Mouse (Mus musculus): ENCODE data around the gene Timm8b.
A peak's percentile ranks its signal among the peaks of the same experiment; 100 is the strongest.

Gene Timm8b

DNA sequence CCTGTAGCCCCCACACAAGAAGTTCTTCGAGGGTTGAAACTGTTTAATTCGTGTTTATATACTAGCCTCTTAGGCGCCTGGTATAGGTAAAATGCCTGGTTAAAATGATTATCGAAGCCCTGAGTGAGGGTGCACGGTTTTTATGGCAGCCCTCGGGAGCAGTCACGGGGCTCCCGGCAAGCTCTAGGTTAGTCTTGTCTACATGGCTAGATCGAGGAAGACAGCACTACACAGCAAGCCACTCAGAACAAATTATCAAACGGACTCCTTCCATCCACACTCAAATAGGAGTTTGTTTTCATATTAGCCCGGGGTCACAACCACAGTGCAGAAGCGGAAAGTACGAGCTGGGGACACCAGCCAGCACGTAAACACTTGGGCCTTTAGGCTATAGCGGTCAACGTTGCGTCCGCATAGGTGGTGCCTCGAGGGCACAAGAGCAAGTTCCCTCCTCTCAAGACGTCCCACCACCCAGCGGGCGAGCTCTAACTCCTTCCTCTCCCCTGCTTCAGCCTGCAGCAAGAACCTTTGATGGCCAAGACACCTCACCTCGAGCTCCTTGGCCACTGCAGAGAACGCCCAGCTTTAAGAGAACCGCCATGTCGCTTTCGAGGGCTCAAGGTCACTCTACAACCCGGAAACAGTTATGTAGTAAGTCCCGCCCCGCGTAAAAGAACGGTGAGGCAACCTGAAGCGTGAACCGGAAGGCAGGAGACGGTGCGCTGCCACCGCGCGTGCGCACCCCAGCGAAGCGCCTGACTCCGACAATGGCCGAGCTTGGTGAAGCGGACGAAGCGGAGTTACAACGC, at the start of gene Timm8b, which contains the start of gene Sdhd:
TSS of gene Timm8b (plus strand) at position 722 of the 809 bp plus-strand sequence.
TSS of gene Sdhd (minus strand) at position 624 of the 809 bp plus-strand sequence.
- DNase-seq (ENCODE audit: low spot score) = peak; percentile 93

DNA sequence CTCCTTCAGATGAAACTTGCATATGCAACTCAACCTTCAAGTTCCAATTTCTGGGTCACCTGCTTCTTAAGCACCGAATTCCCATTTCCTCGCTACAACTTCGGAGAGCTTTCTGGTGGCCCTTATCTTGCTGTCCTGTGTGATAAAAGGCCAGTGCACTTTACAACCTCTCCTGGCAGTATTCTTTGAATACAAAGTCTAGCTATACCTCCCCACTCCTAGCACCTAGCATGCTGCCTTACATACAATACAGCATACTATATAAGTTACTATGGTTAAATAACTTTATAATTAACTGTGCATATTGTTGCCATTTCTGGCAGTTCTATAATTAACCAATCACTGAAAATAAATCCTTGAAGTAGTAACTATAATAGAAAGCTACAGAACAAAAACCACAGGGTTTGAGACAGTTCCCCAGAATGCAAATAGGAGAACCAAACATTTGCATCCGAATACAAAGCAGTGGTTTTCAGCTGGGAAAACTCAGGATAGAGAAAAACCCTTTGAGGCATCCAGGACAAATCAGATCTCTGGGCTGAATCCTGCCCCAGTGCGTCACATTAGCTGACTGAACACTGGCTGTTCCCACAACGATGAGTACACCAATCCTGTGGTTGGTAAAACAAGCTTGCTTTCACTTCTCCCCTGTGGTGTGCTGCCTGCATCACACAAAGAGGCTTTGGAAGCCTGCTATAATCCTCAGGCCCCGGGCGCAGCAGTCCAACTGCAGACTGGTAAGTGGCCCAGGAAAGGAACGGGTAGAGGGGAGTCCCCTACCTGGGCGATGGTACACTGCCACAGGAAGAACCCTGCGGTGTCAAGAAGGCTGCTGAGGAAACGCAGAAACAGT, 49.2 kb upstream of the Timm8b start, which contains the start of gene Il18:
TSS of gene Il18 (plus strand) at position 587 of the 853 bp plus-strand sequence.
- peak; percentile 11 for DNase-seq (ENCODE audit: low spot score)

GRCm38 (mm10) chr9:50555094-50555446, 48.6 kb upstream of the Timm8b start, which contains the start of gene Bco2:
TSS of gene Bco2 (minus strand) at chr9:50555181.
- no peak for DNase-seq (ENCODE audit: low spot score)

DNA sequence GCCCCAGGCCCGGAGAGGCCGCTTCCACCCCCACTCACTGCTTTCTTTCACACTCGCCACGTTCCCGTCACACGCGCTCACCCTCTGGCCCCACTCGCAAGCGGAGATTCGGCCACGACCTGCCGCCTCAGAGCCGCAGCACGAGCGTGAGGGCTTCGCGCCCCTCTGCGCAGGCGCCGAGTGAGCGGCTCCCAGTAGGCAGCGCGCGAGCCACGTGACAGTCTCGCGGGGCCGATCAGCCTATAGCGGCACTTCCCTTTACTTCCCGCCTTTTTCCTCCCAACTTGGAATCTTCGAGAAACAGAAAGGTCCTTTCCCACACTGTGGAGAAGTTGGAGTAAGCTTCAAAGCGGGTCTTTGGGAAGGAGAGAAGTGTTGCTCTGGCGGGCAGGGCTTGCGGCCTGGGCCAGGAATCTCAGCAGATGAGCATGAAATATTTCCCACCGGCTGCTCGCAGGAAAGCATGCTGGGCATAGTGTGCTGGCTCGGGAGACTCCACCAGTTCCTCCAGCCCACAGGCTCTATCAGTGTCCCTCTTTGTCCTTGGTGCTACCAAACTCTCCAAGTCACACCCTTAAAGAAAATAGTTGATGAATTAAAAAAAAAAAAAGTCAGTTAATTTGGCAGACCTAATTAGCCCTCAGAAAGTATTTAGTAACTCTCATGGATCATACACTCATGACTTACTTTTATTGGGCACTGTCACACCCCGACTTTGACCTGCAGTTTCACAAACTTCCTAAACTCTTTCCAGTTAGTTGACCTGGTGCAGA, 42.4 kb upstream of the Timm8b start, which contains the start of gene Tex12:
TSS of gene Tex12 (minus strand) at position 181 of the 773 bp plus-strand sequence.
- DNase-seq (ENCODE audit: low spot score) = no peak

GRCm38 (mm10) chr9:50561918-50562360, 41.8 kb upstream of the Timm8b start:
- no peak for DNase-seq (ENCODE audit: low spot score)

DNA sequence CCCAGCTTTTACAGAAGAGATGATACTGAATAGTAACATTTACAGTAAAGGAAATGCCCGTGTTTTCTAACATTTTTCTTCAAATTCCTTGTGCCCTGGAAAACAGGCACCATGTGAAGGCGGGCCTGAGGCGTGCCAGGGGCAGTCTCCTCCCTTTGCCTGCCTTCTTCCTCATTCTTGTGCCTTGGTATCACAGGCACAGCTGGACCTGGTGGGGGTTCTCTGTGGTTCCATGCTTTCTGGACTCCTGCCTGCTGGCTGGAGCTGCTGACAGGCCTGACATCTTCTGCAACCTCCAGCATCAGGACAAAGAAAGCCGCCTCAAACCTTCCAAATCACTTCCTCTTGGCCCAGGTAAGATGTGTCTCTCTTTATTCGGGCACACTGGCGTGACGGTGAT, 38.5 kb upstream of the Timm8b start:
- peak; percentile 40 for DNase-seq (ENCODE audit: low spot score)

- no peak for DNase-seq (ENCODE audit: low spot score)
Observed at GRCm38 (mm10) chr9:50565940-50566339, 37.8 kb upstream of the Timm8b start.

GRCm38 (mm10) chr9:50567372-50567771, 36.3 kb upstream of the Timm8b start:
- DNase-seq (ENCODE audit: low spot score) = no peak

- DNase-seq (ENCODE audit: low spot score) = no peak
Observed at GRCm38 (mm10) chr9:50567881-50568280, 35.8 kb upstream of the Timm8b start.

GRCm38 (mm10) chr9:50569599-50570525, 33.8 kb upstream of the Timm8b start:
- peak; percentile 34 for DNase-seq (ENCODE audit: low spot score)

DNA sequence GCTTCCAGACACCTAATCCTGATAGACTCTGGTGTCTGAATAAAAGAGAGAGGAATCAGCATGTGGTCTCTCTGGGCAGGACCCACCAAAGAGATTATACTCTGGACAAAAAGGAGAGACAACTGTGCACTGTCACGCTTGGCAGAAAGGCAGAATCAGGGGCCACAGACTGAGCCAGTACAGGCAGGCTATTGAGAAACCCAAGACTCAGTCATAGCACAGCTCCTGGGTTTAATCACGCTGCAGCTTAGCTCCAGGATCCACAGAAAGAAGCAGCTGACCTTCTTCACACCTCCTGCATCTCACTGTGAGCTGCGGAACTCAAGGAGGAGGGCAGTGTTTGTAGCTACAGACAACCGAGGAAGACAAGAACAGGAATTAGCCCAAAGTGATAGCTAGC, 23.3 kb upstream of the Timm8b start:
- DNase-seq (ENCODE audit: low spot score) = no peak

GRCm38 (mm10) chr9:50585145-50585818, 18.4 kb upstream of the Timm8b start:
- DNase-seq (ENCODE audit: low spot score) = no peak

GRCm38 (mm10) chr9:50586955-50587354, 16.8 kb upstream of the Timm8b start:
- no peak for DNase-seq (ENCODE audit: low spot score)

GRCm38 (mm10) chr9:50590856-50591518, 12.7 kb upstream of the Timm8b start:
- no peak for DNase-seq (ENCODE audit: low spot score)

DNA sequence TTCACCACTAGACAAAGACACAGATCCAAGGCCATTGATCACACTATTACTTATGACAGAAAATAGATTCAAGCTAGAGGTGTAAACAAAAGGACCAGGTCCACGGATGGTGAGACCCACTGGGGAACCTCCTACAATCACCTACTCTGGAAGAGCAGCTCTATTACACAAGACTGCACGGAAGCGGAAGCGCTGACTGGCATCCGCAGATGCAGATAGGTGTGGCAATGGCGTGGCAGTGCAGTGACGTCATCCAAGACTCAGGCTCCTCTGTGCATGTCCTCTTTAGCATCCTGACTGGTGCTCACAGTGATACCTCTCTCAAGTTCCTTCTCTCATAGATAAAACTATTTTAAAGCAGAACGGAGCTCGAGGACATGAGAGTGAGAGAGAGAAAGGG, 10.8 kb upstream of the Timm8b start:
- no peak for DNase-seq (ENCODE audit: low spot score)

DNA sequence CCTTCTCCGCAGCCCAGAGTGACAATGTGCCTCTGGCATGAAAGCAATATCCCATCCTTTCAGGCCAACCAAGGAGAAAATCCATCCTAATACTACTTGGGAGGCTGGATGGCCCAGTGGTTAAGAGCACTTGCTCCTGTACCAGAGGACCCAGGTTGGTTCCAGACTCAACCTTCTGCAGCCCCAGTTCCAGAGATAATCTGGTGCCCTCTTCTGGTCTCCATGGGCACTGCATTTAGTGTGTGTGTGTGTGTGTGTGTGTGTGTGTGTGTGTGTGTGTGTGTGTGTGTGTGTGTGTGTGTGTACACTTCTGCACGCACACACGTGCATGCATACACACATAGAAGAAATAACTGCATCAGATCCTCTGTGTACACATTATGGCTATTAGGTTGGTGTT, 10.2 kb upstream of the Timm8b start:
- peak; percentile 20 for DNase-seq (ENCODE audit: low spot score)

DNA sequence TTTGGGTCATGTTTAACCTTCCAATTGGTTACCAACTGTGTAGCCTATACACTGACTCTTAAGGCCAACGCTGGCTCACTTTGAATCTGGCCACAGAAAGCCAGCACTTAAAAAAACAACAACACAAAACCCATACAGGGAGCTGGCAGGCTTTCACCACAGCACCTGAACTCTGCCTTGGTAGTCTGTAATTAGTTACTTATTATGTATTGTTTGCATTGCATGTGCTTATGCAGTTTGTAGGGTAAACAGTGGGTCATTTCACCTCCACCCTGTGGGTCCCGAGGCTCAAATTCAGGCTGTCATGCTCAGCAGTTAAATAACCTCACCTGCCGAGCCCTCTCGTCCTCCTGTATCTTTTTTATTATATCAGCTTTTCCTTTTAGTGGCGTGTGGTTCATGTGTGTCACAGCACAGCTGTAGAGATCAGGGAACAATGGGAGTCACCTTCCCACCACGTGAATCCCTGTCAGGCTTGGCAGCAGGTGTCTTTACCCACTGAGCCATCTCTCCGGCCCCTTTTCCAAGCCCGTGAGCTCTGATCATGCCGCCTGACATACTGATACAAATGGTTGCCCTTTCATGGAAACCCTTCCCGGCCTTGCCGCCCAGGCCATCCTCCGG, 8.8 kb upstream of the Timm8b start:
- no peak for DNase-seq (ENCODE audit: low spot score)

DNA sequence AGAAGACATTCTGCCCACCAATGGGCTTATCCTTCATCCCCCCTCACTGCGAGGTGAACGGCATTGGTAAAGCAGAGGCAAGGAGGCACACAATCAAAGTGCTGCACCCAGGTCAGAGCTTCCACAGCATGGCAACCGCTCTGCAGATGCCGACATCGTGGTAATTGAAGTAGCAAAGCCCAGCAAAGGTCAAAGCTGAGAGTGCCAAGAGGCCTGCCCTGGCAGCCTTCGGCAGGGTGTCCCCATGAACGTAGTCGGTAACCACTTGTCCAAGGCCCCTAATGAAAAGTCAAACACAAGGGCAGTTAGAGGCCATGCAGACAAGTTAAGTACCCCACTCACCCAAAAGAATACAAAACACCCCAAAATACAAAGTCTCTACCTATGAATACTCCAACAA, 6.7 kb upstream of the Timm8b start:
- DNase-seq (ENCODE audit: low spot score) = no peak

DNA sequence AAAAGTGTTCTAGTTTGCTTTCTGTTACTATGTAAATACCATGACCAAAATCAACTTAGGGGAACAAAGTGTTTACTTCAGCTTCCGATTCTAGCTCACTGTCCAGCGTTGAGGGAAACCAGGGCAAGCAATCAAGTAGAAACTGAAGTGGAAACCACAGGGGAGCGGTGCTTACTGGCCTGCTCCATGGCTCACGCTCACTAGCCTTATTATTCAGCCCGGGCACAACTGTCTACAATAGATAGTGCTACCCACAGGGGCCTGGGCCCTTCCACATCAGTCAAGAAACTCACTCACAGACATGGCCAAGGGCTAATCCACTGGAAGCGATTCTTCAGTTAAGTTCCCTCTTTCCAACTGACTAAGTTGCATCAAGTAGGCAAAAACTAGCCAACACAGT, 2.2 kb upstream of the Timm8b start:
- DNase-seq (ENCODE audit: low spot score) = no peak

Data from urinary bladder, postnatal 14 days (tissue).